Mouse (Mus musculus) spleen, postnatal 14 days (tissue): ENCODE measurements at regions not wholly inside any gene's neighbourhood (a gene's known extent, or its start where the extent isn't known, plus 50 kb on each side); places are given as distances from the start of the nearest gene placed in this dataset.

Experiments used
- DNase-seq, 2 experiments: peaks; one replicate each; pipeline ENCODE4 v3.0.0; 2021 to 2022; ENCODE audit warnings: low spot score in 2 of 2

DNA sequence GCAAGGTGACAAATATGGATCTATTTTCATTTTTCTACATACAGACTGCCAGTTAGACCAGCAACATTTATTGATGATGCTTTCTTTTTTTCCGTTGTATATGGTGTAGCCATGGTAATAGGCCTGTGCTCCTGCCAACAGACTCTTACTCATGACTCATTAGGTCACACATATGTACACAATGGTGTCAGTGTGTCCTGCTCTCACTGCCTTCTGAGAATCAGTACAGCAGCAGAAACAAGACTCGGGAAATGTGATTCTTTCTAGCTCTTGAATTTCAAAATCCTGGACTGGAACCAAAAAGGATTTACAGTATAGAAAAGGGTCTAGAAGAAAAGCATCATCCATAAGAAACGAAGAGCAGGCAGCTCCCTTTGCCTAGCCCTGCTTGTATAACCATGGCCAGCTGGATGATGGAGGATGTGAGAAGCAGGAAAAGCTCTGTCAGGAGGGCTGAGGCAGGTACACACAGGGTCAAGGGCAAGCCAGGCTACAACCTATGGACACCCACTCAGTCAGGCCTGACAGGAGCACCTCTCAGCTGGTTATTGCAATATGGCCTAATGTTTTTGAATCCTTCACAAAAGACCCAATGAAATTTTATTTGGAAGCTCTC is 132.2 kb downstream of the Tmem17 start:
- DNase-seq = no peak

DNA sequence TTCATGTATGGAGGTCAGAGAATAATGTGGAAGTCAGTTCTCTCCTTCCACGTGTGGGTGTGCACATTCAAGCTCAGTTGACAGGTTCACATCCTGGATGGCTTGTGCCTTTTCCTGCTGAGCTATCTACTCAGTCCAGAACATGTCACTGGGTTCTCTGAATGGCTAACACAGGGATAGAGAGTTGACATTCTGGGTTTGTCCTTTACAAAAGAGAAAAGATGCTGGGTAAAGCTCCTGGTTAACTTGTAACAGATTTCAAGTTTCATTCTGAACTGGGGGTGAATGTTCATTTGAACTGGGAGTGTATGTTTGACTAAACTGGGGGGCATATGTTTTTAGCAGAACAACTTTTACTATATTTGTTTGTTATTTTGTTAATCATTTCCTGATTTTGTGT is 133.0 kb downstream of the Tmem17 start:
- no peak for DNase-seq

DNA sequence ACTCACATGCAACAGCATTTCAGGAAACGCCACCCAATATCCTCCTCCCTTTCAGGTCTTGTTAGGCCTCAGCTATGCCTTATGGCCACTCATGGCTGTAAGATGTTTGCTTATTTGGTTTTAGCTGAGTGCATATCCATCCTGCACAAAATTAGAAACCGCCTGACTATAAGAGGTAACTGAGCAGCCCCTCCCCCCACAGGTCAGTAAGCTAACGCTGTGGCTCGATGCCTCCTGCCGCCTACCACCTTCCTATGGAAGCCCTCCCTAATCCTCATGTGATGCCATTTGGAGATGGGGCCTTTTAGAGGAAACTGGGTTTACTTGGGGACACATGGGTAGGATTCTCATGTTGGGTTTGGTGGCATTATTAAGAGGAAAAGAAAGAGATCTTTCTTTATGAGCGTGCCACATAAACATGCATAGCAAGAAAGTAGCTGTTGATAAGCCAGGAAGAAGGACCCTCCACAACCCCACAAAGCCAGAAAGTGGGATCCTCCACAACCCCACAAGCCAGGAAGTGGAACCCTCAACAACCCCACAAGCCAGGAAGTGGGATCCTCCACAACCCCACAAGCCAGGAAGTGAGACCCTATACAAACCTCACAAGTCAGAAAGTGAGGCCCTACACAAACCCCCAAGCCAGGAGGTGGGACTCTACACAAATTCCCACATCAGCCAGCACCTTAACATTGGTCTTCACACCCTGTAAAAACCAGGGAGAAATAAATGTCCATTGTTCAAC is 134.5 kb downstream of the Tmem17 start:
- DNase-seq = no peak

DNA sequence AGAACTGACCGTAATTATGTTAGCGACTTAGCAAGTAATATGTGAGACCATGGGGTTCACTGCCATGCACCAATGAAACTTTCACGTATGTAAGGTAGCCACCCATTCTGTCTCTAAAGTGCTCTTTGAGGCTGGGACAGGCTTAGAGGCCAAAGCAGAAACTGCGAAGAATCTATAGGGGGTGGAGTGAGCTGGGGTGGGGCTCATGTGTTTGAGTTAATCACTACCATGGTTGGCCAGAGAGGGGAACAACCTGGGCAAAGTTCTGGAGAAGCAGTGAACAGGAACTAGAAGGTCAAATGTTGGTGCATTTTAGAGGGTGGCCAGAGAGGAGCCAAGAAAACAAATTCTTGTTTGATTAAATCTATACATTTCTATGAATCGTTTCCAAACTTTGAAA is 136.4 kb downstream of the Tmem17 start:
- DNase-seq = no peak

DNA sequence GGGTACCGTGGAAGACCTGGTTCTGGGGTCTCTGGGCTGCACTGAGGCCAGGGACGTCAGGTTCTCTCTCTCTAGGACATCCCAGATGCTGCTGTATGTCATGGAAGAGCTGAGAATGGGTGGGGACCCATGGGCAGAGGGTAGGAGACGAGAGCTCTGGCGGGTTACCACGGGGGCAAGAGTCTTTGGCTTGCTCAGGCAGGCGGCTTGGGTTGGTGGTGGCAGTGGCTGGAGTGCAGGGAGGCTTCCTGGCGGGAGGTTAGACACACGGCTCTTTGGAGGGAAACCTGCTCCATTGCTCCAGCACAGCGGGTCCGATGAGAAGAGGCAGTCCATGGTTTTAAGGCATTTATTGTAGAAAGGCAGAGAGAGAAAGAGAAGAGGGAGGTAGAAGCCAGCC is 138.9 kb downstream of the Tmem17 start:
- DNase-seq = no peak

DNA sequence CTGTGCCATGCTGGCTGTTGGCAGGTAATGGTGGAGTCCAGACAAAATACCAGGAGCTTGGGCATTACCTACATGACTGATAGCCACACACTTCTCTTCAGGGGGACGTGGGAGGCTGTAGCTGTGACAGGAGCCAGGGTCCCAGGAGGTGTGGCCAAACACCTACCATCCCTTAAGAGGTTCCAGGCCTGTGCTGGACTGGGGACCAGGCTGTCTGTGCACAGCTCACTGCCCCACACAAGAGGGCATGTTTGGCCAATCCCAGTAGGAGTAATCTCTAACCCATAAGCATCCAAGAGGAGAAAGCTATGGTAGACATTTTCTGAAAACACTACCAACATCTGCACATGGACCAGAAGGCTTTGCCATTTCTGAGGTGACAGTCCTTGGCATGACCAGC is 139.4 kb downstream of the Tmem17 start:
- DNase-seq = no peak

DNA sequence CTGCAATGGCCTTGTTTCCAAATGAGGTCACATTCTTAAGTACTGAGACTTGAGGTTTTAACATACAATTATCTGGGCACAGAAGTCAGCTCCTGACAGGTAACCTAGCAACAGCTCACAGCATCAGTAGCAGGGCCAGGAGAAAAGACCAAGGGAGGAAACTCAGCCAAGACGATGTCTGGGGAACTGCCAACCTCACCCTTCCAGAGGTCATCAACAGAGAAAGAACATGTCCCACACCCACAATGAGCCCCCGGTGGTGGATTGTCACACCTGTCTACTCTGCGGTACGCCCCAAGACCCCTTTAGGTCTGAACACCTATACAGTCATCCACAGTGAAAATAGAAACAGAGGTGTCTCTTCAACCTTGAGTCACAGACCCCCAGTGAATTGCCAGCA is 140.0 kb downstream of the Tmem17 start:
- no peak for DNase-seq

DNA sequence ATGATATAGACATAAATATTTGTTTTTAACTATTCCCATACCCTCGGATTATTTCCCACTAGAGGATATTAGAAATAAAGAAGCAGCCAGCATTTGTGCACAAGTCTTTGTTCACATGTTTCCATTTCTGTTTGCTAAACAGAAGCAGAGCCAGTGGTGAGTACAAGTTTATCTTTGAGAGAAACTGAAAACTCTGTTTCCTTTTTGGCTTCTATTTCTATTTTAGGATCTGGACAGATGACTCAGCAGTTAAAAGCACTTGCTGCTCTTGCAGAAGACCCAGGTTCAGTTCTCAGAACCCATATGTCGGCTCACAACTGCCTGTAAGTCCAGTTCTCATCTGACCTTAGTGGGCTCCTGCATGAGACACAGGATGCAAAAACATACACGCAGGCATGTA is 141.0 kb downstream of the Tmem17 start:
- no peak for DNase-seq

DNA sequence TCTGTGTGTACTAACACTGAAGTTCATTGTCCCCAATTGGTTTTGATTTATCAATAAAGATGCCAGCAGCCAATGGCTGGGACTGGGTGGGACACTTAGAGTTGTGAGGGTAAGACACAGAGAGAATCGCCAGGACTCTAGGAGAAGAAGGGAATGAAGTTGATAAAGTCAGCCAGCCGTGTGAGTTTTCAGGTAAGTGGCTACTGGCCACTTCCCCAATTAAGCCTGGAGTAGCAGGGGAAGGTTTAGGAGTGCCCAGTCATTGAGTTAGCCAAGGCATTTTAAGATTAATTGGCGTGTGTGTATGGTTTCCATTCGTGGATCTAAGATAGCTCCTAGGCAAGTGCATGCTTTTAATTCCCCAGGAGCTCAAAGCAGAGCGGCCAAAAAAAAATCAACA is 141.5 kb downstream of the Tmem17 start:
- no peak for DNase-seq

DNA sequence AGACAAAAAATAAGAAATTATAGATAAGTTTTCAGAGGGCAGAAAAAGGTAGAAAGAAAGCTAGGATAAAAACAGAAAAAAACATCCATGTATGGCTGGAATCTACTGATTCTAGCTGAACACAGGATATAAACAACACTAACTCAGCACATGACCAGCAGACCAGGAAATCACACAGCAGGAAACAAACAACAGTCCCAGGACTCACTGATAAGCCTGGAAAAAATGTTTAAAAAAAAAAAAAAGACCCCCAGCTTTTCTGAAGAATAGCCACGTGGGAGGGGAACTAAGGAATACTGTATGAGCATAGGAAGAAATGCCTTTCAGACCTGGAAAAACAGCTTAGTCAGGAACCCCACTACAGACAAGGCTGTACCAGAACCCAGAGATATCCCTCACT is 145.7 kb downstream of the Tmem17 start:
- DNase-seq = no peak

DNA sequence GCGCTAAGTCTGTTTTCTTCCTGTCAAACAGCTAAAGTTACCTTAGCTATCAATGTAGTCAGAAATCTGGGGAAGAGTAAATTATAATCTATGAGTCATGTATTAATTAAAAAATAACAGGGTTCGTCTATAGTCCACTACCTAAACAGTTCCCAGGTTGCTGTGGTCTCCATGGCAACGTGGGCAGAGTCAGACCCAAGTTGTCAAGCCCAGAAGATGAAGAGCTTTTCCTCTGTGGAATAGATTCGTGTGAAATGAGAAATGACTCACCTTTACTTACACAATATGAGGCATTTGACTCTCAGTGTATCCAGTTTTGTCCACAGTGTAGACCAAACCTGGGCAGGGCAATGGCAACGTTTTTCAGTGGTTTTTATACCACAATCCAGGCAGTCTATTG is 149.2 kb downstream of the Tmem17 start:
- no peak for DNase-seq

DNA sequence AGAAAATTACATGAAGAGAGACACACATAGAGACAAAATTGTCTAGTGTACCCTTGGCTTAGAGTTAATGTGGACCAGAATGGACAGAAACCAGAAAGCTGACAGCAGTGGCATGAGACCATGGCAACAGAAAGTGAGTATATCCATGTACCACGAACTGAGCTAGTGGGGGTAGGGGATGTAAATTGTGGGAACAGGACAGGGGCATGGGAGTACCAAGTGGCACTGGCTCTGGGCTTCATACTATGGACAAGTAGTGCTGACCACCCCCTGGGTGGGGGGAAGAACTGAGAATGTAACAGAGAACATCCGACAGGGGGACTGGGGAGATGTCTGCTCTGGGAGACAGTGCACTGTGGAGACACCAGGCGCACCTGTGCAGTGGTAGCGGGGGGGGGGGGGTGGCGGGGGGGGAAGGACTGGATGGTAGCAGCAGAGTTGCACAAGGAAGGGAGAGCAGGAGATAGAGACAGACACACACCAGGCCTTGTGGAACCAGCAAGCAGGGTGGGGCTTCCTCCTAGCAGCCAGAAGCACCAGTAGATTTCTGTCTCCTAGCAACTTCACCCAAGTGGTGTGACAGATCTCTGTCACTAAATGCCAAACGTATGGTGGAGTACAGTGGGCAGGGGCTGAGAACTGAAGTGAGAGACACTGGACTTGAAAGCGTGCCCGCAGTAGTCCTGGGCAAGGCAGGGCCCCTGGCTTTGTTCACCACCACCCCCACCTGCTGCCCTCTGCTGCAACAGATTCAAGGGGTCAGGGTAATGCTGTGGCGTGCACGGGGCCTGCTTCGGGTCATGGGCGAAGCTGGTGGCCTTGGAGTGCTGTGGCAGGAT is 150.0 kb downstream of the Tmem17 start:
- no peak for DNase-seq

DNA sequence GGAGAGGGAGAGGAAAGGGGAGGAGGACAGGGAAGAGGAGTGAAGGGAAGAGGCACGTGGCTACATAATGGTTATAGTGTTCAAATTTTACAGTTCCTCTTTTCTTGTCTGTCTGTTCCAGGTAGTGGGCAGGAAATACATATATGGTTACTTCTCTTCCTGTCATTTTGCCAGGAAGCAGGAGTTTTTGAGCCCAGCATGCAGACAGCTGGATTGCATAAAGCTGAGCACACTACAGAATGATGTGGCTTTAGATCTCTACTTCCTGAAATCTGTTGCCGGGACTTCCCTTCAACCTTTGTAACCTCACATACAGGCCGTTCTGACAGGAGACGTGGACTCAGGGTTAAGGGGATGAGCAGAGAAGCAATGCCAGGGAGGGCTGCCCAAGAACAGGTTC is 154.1 kb downstream of the Tmem17 start:
- no peak for DNase-seq

DNA sequence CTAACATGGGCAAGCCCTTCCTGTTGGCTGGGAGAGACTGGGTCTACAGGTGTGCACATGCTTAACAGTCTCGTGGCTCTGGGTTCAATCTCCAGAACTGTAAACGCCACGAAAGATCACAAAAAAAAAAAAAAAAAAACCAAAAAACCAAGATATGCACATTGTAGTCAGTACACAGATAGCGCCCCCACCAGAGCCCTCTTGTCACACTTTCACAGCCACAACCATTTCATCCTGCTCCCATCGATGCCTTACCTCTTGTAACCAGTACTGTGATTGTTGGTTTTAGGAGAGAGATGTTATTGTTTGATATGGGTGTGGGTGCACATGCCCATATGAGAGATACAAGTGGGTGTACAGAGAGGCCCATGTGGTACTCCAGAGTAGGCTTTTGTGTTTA is 154.5 kb downstream of the Tmem17 start:
- no peak for DNase-seq

DNA sequence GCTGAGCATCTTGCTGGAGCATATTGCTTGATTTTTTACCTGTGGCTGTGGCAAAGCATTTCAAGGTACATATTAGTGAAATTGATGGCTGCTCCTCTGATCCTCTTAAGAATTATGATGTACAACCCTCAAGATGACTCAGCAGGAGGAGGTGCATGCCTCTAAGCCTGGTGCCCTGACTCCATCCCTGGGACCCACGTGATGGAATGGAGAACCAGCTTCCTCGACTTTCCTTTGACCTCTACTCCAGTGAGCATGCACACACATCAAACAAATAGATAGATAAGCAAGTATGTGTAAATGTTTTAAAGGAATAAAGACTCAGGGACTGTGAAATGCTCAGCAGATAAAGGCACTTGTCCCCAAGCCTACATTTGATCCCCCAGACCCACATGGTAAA is 156.3 kb downstream of the Tmem17 start:
- no peak for DNase-seq

DNA sequence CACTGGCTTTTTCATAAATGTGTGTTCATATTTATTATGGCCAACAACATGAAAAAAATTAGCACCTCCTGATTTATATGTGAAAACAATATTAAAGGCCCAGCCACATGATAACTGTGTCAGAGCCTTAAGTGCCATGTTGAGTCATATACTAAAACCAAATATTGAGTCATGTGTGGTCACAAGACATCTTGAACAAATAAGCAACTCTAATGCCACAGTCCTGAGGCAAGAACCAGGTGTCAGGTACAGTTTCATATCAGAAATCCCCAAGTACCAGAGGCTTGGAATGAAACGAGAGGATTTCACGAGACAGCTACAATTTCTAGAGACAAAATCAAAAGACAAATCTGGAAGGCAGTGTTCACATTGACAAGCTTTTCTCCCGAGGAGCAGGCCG is 157.4 kb downstream of the Tmem17 start:
- DNase-seq = no peak

DNA sequence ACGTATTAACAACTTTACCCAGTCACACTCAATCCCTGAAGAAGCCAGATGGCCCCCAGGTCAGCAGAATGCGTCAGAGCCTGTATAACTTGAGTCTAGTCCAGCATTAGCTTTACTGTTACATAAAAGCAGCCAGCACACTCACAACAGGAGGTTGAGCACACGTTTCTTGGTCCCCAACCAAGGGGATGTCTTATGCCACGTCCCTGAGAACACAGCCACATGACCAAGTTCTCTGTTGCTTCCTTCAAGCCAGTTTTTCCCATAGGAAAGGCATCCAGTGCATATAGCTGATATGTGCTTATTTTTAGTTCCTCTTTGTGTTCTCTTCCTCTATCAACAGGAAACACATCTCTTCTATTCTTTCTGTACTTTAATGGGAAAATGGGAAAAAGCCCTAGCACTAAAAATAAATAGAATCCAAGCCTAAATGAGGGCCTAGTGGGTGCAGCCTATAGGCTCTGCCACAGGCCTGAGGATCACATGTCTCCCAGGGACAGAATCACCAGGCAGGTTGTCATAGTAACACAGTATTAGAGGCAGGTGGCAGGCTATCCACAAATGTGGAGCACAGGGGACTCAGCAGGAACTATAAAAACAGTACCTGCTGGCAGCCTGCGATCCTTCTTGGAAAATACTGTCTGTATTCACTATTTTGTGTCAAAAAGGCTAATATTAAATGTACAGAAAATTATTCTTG is 160.1 kb downstream of the Tmem17 start:
- no peak for DNase-seq

DNA sequence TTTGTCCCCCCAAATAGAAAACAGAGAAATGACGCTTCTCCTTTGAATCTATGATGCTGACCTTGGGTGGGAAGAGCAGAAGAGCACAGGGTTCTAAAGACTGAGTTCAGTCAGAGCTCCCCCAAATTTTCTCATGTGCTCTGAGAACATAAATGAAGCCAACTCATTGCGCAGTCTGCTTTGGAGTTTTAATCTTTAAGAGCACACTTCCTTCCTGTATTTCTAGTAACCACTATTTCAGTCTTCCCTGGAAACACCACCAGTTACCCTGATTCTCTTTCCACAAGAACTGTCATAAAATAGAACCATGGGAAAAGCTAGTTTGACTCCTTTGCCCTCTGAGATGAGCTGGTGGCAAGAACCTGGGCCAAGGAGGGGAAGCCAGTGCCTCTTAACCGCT is 163.2 kb downstream of the Tmem17 start:
- DNase-seq = no peak

DNA sequence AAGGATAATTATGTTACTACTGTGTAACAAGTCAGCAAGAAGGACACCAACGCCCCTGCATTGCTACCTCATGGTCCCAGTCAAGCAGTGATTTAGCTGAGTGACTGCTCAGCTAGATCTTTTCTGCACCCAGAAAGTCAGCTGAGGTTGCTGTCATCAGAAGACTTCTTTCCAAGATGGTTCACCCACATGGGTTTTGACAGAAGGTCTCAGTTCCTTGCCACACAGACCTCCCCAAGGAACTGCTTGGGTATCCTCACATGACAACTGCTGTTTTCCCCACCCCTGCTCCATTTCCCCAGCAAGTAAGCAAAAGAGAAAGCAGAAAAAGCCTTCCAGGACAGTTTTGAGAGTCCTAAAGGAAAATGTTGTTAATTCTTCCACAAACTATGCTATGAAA is 163.9 kb downstream of the Tmem17 start:
- DNase-seq = no peak

DNA sequence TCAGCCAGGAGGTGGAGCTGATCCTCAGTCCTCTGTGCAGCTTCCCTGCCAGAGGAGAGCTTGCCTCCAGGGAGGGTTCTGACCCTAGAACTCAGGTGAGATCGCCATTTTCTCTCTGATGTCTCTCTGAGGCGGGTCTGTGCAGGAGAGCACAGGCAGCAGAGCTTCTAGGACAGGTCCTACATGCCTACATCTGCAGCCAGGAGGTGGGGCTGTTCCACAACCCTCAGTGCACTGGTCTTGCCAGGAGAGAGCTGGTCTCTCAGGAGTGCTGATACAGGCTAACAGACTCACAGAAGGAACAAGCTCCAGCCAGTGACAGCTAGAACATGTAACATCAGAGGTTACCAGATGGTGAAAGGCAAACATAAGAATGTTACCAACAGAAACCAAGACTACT is 165.4 kb downstream of the Tmem17 start:
- peak; percentile 34 to 44 for DNase-seq

DNA sequence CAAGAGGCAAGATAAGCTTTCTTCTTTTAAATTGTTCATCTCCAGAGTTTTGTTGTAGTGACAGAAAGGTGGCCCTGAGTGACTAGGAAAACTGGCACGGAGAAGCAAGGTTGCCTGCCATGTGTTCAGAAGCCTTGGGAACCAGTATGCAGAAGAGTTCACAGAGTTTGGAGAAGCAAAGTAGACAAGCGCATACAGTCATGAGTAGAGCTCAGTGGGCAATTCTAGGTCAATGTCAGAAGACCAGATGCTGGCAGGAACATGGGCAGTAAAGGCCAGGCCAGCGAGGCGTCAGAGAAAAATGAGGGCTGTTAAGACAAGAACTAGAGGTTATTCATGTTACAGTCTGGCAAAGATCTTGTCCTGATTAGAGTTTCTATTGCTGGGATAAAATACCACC is 172.7 kb downstream of the Tmem17 start:
- DNase-seq = no peak

DNA sequence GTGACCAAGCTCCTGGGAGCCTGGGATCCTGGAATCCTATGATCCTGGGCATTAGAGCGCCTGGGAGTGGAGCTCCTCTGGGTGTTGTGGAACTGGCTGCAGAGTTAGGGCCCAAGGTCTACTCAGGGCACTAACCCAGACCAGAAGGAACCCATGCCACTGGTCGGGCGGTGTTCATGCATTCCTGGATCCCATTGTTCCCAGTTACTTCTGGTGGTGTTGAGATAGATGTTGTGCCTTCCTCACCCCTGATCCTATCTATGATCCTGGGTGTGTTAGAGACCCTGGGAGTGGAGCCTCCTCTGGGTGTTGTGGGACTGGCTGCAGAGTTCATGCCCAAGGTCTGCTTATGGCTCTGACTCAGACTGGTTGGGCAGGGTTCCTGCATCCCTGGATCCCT is 169.9 kb downstream of the B3gnt2 start:
- no peak for DNase-seq
